Mouse (Mus musculus): ENCODE data around the gene Sesn2. TPM values are rescaled to one million over a fixed set of nuclear protein-coding genes. Genes with fewer than 3 reads are reported as not detected.

Gene Sesn2
- total and polyA plus RNA-seq, 3 experiments = 9.6 to 27.5 TPM; not detected in 1

- DNase-seq (ENCODE audit: low read depth, low spot score) = no peak
- Histone ChIP-seq H3K27me3 (ENCODE audit: control insufficient read depth in 1 of 2, insufficient read depth in 2 of 2, low read length in 2 of 2) (no peaks in the 10 kb centered on the region), H3K4me3 (ENCODE audit: control insufficient read depth in 1 of 2, insufficient read depth in 1 of 2, low read depth in 2 of 2, low read length in 2 of 2) (no peak overlapping the region), H3K4me1 (ENCODE audit: control insufficient read depth in 1 of 2, insufficient read depth in 2 of 2, low read length in 2 of 2) (peaks cover 0 to 3% of the 10 kb centered on the region in 2 experiments; a peak in 1 of 4 replicates), H3K79me2 (ENCODE audit: control insufficient read depth, insufficient read depth, low read length, poor library complexity) (no peaks in the 10 kb centered on the region), H3K36me3 (ENCODE audit: control insufficient read depth in 1 of 2, insufficient read depth in 2 of 2, low read length in 2 of 2) (peaks cover 0 to 4% of the 10 kb centered on the region in 2 experiments; a peak in 3 of 4 replicates), H3K9ac (ENCODE audit: control insufficient read depth, low read depth, low read length, poor library complexity, severe bottlenecking) (no peak overlapping the region), H3K27ac (ENCODE audit: control insufficient read depth, low read depth, low read length) (no peak overlapping the region), H3K9me3 (replicated peaks; ENCODE audit: insufficient read depth, low read length) (no peaks in the 10 kb centered on the region)
- TF ChIP-seq SMC3 (IDR thresholded peaks at IDR 0.05; ENCODE audit: low read depth, low read length) (peak; percentile 13; the same call in 1 of the 2 replicates), USF1 (IDR thresholded peaks at IDR 0.05; ENCODE audit: low read depth, low read length) (no peak), RAD21 (IDR thresholded peaks at IDR 0.05; ENCODE audit: low read depth, low read length) (peak; percentile 22), NRF1 (IDR thresholded peaks at IDR 0.05; ENCODE audit: insufficient read depth, low read depth, low read length, poor library complexity, severe bottlenecking) (no peak), MXI1 (IDR thresholded peaks at IDR 0.05; ENCODE audit: low read depth, low read length) (no peak), CTCF (IDR thresholded peaks at IDR 0.05 in 2 of 3, conservative IDR thresholded peaks at IDR 0.05 in 1 of 3; ENCODE audit: control insufficient read depth in 1 of 3, insufficient read depth in 1 of 3, low read depth in 2 of 3, low read length in 3 of 3, poor library complexity in 1 of 3, severe bottlenecking in 1 of 3) (peak in 1 of 3 experiments; percentile 19; a peak in 2 of 6 replicates)
These were observed 56.1 kb downstream of the Sesn2 start for GRCm38 (mm10) chr4:132454216-132454615.

DNA sequence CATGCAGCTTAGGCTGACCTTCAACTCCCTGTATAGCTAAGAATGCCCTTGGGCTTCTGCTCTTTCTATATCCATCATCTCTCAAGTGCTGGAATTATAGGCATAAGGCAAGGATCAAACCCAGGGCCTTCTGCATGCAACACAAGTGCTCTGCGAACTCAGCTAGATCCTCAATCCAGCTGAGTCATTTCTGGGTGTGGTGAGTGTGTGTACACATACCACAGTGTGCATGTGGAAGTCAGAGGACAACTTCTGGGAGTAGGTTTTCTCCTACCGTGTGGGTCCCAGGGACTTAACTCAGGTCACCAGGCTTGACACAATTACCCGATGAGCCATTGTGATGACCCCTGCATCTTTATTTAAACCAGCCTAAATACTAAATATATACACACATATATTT is 60.5 kb downstream of the Sesn2 start:
- H3K36me3 ChIP-seq (ENCODE audit: control insufficient read depth in 1 of 2, insufficient read depth in 2 of 2, low read length in 2 of 2) = peaks cover 0 to 4% of the 10 kb centered on the region in 2 experiments; a peak in 1 of 4 replicates
- H3K9me3 ChIP-seq (replicated peaks; ENCODE audit: insufficient read depth, low read length) = no peaks in the 10 kb centered on the region
- H3K27ac ChIP-seq (ENCODE audit: control insufficient read depth, low read depth, low read length) = no peak overlapping the region
- TF ChIP-seq RCOR1 (IDR thresholded peaks at IDR 0.05; ENCODE audit: low read depth, low read length) (no peak), UBTF (IDR thresholded peaks at IDR 0.05; ENCODE audit: borderline replicate concordance, insufficient read depth, low read depth, low read length) (no peak), NELFE (IDR thresholded peaks at IDR 0.05; ENCODE audit: low read depth, low read length) (no peak), MYC (IDR thresholded peaks at IDR 0.05; ENCODE audit: low read depth, low read length) (no peak), SIN3A (IDR thresholded peaks at IDR 0.05; ENCODE audit: low read length) (no peak), JUND (IDR thresholded peaks at IDR 0.05; ENCODE audit: low read depth, low read length) (no peak), TAL1 (IDR thresholded peaks at IDR 0.05; ENCODE audit: low read length) (no peak), RAD21 (IDR thresholded peaks at IDR 0.05; ENCODE audit: low read depth, low read length) (no peak), EP300 (IDR thresholded peaks at IDR 0.05; ENCODE audit: low read depth in 1 of 2, low read length in 2 of 2) (no peak), POLR2A (IDR thresholded peaks at IDR 0.05; ENCODE audit: control insufficient read depth in 1 of 2, insufficient read depth in 1 of 2, low read depth in 1 of 2, low read length in 2 of 2, poor library complexity in 1 of 2) (no peak), ZMIZ1 (IDR thresholded peaks at IDR 0.05; ENCODE audit: low read depth, low read length) (no peak), USF1 (IDR thresholded peaks at IDR 0.05; ENCODE audit: low read depth, low read length) (no peak), CHD1 (IDR thresholded peaks at IDR 0.05; ENCODE audit: low read depth, low read length) (no peak), MAFK (IDR thresholded peaks at IDR 0.05; ENCODE audit: borderline replicate concordance, low read depth, low read length) (no peak), MXI1 (IDR thresholded peaks at IDR 0.05; ENCODE audit: low read depth, low read length) (no peak), TBP (IDR thresholded peaks at IDR 0.05; ENCODE audit: low read depth, low read length) (no peak)
- H3K4me1 ChIP-seq (ENCODE audit: control insufficient read depth in 1 of 2, insufficient read depth in 2 of 2, low read length in 2 of 2) = peaks cover 0 to 5% of the 10 kb centered on the region in 2 experiments; a peak in 2 of 4 replicates
- no peaks in the 10 kb centered on the region for H3K79me2 ChIP-seq (ENCODE audit: control insufficient read depth, insufficient read depth, low read length, poor library complexity)
- H3K27me3 ChIP-seq (ENCODE audit: control insufficient read depth in 1 of 2, insufficient read depth in 2 of 2, low read length in 2 of 2) = no peaks in the 10 kb centered on the region
- no peak overlapping the region for H3K9ac ChIP-seq (ENCODE audit: control insufficient read depth, low read depth, low read length, poor library complexity, severe bottlenecking)
- peak; percentile 58 for DNase-seq (ENCODE audit: low read depth, low spot score)
- H3K4me3 ChIP-seq (ENCODE audit: control insufficient read depth in 1 of 2, insufficient read depth in 1 of 2, low read depth in 2 of 2, low read length in 2 of 2) = no peak overlapping the region
